Mouse (Mus musculus) monocyte, adult 5-6 weeks (primary cell): ENCODE measurements around the gene Tmem11. TPM values are rescaled to one million over a fixed set of nuclear protein-coding genes. Genes with fewer than 3 reads are reported as not detected.
A peak's percentile ranks its signal among the peaks of the same experiment; 100 is the strongest.

Experiments
- ATAC-seq: fragments of 153-309, 156-312 bp; replicated peaks from 2 replicates; pipeline ENCODE4 v1.8.0; 2017; ENCODE audit warnings: mild to moderate bottlenecking; ENCODE audit not compliant: low TSS enrichment, insufficient number of reproducible peaks, severe bottlenecking, poor library complexity, low FRiP score
- total RNA-seq: library from RNA; stranded (forward); fragments of 200-1000, 200-491, 200-594 nt; gene quantifications from 3 replicates; pipeline ENCODE4 v1.2.3, GENCODE M21; 2017

Tmem11 gene
- 37.3 to 47.4 TPM (median 46.5 TPM) in 3 replicates for total RNA-seq

DNA sequence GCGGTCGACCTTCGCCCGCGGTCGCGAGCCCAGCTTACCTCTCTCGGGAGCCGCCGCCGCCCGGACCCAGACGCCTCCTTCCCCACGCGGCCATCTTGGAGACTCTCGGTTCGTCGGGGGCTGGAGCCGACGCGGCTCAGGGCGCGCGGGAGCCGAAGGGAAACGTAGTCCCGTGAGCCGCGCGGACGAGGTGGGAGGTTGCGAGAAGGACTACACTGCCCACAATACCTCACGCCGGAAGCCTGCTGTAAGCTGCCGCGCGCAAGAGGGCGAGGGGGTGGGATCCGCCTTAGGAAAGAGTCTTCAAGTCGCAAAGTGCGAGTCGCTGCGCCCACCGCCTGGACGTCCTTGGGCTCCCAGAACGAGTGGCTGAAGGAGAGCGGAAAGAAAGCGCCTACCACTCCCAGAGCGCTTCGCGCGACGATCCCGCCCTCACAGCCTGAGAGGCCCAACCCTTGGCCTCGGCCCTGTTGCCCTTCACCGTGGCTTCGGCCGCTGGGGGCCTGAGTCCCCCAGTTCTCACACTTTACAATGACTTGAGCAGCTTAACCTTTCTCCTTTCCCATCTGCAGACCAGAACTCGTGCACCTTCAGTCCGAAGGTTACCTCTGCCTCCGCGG lies at the start of gene Tmem11:
Tmem11 (minus strand) TSS at position 598 of the 620 bp plus-strand sequence.
- peak; percentile 93 for ATAC-seq

GRCm38 (mm10) chr11:60927264-60927663 lies 48.2 kb upstream of the Tmem11 start:
- ATAC-seq: peak; percentile 86

- no peak for ATAC-seq
These were observed 45.9 kb upstream of the Tmem11 start for GRCm38 (mm10) chr11:60924981-60925380.

- no peak for ATAC-seq
These were observed 45.4 kb upstream of the Tmem11 start for GRCm38 (mm10) chr11:60924498-60924897.

- ATAC-seq: no peak
These were observed 43.9 kb upstream of the Tmem11 start for GRCm38 (mm10) chr11:60922964-60923363.

- no peak for ATAC-seq
These were observed 43.1 kb upstream of the Tmem11 start for GRCm38 (mm10) chr11:60922195-60922594.

- ATAC-seq: no peak
These were observed 40.9 kb upstream of the Tmem11 start for GRCm38 (mm10) chr11:60920021-60920420.

DNA sequence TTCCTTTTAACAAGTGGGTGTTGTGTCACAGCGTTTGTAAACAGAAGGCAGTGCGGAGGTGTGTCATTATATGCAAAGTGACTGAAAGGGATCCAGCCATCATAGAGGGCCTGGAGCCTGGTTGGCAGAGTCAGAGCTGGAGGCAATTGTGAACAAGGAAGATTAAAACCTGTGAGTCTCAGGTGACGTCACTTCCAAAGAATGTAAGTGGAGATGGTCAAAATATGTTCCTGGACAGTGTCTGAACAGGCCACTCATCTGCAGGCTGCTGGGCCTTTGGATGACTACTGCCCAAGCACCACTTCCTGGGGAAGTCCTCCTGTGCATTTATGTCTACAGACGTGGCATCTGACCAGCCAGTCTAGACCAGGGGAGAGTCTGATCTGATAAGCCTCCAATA lies 36.1 kb upstream of the Tmem11 start:
- no peak for ATAC-seq

DNA sequence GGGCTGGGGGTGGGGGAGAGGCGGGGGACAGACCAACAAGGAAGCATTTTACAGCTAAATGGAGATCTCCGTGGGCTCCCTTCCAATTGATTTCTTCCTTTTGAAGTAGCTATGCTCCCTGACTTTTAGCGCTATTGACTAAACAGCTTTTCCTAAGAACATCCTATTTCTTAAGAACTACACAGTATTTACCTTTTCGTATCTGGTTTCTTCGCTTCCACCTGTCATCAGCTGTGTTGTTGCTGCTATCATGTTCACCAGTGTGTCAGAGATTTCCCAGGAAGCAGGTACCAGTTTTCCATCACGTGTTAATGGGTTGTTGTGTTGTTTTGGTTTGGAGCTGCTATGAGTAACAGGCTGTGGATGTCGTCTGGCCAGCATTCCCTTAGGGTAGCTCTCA lies 35.4 kb upstream of the Tmem11 start, which contains the start of gene Natd1:
Natd1 (minus strand) TSS at position 260 of the 400 bp plus-strand sequence.
- ATAC-seq: no peak

DNA sequence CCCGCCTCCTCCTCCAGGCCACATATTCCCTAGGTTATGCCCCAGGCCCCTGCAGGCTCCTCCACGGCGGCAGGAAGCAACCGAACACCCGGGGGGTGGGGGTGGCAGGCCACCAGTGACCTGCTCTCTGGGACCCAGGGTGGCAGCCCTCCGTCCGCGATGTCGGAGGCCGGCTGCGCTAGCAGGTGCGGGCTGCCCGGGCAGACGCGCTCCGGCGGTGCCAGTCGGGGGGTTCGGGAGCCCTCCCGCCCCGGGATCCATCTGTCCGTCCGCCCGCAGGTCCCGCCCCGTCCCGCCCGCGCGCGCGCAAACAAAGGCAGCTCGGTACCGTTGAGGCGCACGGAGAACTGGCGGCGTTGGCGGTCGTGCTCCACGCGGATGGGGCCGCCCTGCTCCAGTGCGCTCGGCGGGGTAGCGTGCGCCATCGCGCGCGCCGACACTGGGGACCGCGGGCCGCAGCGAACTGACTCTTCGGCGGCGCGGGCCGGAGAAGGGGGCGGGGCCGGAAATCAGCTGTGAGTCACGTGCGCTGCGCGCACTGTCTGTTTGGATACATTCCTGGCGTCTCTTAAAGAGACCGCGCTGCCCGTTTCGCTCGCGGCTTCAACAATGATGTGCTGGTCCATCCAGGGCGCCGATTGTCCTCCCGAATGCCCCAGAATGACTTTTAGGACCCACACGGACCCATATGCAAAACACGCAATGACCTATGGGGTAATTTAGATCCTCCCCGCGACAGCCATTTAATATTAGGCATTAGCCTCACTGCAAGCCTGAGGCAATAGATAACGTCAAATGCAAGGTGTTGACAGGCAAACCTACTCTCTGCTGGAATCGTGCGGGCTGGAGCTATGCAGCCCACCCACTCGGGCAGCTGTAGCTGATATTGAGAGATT lies 34.5 kb upstream of the Tmem11 start:
- ATAC-seq: peak; percentile 87

DNA sequence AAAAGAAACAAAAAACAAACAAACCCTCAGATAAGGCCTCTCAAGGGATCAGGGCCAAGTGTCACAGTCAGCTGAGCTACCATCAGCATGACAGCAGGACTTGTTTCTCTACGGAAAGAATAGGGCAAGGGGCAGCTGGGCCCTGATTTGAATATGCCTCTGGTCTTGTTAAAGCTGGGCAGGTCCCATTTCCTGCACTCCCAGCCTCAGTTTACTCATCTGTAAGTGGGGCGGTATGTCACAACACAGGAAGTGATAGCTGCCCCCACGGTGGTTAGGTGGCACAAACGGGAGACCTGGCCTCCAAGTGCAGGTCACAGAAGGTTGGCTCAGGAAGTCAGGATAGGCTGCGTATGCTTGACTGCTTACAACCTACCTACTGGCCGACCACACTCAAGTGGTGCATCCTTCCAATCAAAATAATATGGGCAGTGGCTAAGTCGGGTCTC lies 33.5 kb upstream of the Tmem11 start:
- no peak for ATAC-seq

DNA sequence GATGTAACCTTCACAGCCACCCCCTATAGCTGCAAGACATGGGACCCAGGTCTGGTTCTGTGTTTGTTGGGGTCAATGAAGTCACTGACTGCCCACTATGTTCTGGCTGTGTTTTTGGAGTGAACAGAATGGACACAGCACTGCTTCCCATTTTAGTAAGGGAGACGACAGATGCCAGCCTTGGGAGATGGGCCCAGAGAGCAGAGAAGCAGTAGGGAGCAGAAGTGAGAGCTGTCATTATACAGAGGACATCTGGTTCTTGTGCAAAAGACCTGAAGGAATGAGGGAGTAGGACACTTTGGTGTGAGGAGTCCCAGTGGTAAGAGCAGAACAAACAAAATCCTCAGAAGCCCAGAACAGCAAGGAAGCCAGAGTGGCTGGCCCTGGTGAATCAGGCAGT lies 30.6 kb upstream of the Tmem11 start:
- no peak for ATAC-seq

DNA sequence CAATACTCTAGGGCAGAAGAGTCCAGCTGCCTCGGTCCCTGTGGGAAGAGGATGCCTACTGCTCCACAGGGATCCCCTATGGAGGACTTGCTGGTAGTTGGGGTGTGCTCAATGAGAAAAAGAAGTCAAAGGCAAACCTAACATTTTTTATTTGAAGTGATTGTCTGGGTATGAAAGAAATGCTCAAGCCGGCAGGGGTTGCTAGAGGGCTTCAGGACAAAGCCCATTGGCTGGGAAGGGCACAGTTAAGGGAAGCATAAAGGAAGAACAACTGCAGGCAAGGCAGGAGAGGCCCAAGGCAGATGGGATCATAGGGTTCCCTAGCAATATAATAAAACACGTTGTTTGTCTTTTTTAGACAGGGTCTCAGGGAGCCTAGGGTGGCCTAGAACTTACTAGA lies 29.0 kb upstream of the Tmem11 start:
- no peak for ATAC-seq

GRCm38 (mm10) chr11:60906449-60906848 lies 27.4 kb upstream of the Tmem11 start:
- ATAC-seq: no peak

GRCm38 (mm10) chr11:60905407-60906120 lies 26.5 kb upstream of the Tmem11 start:
- ATAC-seq: no peak; the same call in 1 of the 2 replicates

DNA sequence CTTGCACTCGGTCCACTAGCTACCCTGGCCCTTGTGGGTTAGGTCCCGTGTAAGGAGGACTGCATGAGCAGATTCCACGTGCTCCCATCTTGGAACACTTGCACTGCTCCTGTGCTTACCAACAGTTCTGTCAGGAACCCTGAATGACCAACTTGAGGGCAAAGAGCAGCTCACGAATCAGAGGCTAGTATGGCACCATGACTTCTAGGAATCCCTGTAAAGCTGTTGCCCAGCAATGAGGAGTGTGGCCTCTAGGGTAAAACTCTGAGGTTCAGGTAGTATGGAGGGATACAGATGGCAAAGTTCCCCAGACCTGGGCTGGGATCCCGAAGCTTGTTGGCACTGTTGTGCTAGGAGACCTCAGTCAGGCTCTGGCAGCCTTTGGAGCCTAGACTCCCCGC lies 24.6 kb upstream of the Tmem11 start:
- no peak for ATAC-seq

DNA sequence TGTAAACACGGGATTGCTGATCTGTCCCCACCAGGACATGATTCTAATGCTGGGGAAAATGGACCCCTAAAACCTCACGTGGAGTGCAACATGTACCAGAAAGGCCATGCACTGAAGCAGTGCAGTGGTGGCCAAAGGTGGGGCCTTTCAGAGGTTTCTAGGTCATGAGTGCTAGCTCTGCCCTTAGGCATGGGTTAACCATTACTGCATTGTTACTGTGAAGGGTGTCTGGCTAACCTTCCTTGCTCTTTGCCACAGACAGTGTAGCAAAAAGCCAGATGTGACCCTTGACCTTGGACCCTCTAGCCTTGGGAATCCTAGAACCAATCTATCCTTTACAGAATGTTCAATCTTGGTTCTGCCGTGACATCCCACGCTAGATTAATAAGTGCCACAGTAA lies 23.4 kb upstream of the Tmem11 start:
- ATAC-seq: no peak

- no peak for ATAC-seq
These were observed 22.9 kb upstream of the Tmem11 start for GRCm38 (mm10) chr11:60902001-60902400.

- ATAC-seq: no peak
These were observed 16.8 kb upstream of the Tmem11 start for GRCm38 (mm10) chr11:60895915-60896314.
